Mouse (Mus musculus): ENCODE results near the gene Sdhc. TPM values are rescaled to one million over a fixed set of nuclear protein-coding genes. Genes with fewer than 3 reads are reported as not detected.
"Not testable (repeated sequence)": the region's sequence is repeated elsewhere in the genome, so short reads cannot be mapped to it uniquely, and the experiment has no call there.

Gene Sdhc
- polyA plus RNA-seq, 1 experiment from 2014 or later = 229 TPM

DNA sequence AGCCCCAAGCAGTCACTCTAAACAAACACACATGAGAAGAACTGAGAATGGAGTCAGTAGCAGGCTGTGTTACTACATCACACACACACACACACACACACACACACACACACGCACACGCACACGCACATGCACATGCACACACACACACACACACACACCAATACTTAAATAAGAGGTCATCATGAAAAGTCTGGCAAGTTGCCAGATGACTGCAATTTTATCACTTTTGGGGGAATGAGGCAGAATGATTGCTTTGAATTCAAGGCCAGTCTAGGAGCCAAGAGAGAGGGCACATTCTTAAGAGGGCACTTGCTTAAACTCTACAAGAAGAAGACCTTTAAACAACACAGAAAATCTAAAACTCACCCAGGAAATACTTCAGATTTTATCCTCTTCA is 12.1 kb upstream of the Sdhc start:
- Histone ChIP-seq H3K9me3 (no peaks in the 10 kb centered on the region), H3K4me2 (replicated peaks) (no peak overlapping the region), H3K27ac (replicated peaks) (no peak overlapping the region), H3K4me1 (peaks cover 7% of the 10 kb centered on the region), H3K4me3 (no peak overlapping the region), H3K27me3 (peaks cover 35% of the 10 kb centered on the region), H3K9ac (replicated peaks) (no peak overlapping the region), H3K36me3 (no peaks in the 10 kb centered on the region)
- 83% methylated on average over 3 of the region's 3 CpGs for WGBS
- no peak for ATAC-seq (ENCODE audit: low FRiP score, low read depth)

DNA sequence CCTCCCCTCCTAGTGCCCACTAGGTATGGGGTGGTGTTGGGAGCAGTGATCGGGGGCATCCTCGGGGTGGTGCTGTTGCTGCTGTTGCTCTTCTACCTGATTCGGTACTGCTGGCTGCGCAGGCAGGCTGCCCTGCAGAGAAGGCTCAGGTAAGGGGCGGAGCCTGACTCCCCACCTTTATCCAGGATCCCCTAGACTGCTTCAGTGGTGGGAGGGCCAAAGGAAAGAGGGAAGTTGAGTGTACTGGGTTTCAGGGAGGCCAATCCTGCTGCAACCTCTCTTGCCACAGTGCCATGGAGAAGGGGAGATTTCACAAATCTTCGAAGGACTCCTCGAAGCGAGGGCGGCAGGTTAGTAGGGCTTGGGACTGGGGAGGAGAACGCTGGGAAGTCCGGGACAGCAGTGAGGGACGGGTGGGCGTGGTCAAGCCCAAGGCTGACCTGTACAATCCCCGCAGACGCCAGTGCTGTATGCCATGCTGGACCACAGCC is 9.1 kb upstream of the Sdhc start:
- Histone ChIP-seq H3K36me3 (no peaks in the 10 kb centered on the region), H3K4me2 (replicated peaks) (peak overlapping the region; percentile 45), H3K4me3 (peak overlapping the region; percentile 23), H3K4me1 (peaks cover 7% of the 10 kb centered on the region), H3K27ac (replicated peaks) (no peak overlapping the region), H3K27me3 (peaks cover 50% of the 10 kb centered on the region), H3K9ac (replicated peaks) (no peak overlapping the region), H3K9me3 (no peaks in the 10 kb centered on the region)
- 7% methylated on average over 15 of the region's 15 CpGs for WGBS
- no peak for ATAC-seq (ENCODE audit: low FRiP score, low read depth)

DNA sequence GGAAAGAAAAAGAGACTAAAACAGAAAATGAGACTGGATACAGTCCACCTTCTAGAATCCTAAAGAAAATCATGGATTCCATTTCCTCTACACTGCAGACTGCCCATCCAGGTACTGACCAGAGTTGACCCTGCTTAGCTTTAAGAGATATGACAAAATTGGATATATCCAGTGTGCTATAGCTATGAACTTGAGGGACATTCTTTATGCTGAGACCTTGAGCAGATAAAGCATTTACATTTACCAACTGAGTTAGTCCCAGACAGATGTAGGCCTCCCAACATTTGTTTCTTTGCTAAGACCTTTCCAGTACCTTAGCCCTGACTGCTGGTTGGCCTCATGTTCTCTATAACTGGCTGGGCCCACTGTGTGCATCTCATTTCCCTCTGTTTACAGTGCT is 7.6 kb upstream of the Sdhc start:
- no peak for ATAC-seq (ENCODE audit: low FRiP score, low read depth)
- Histone ChIP-seq H3K27ac (replicated peaks) (no peak overlapping the region), H3K4me3 (no peak overlapping the region), H3K9ac (replicated peaks) (no peak overlapping the region), H3K36me3 (no peaks in the 10 kb centered on the region), H3K27me3 (peaks cover 50% of the 10 kb centered on the region), H3K4me1 (peaks cover 7% of the 10 kb centered on the region), H3K9me3 (no peaks in the 10 kb centered on the region), H3K4me2 (replicated peaks) (no peak overlapping the region)

DNA sequence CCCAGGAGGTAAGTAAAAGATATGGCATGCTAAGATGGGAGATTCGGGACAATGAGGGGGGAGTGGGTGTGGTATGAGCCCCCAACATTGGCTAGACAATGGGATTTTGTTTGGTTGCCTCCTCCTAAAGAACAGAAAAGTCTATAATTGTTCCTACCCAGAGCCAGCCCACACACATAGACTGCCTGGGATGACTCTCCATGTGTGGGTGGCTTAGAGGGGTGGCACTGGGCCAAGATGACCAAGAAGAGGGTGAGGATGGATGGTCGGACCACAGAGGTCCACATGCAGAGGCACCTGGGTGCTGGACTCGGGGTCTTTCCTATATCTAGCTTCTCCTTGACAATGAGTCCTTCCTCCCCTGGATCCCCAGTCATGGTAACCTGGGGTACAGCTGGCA is 6.2 kb upstream of the Sdhc start:
- Histone ChIP-seq H3K9me3 (no peaks in the 10 kb centered on the region), H3K27ac (replicated peaks) (no peak overlapping the region), H3K4me3 (no peak overlapping the region), H3K4me2 (replicated peaks) (no peak overlapping the region), H3K27me3 (peaks cover 56% of the 10 kb centered on the region), H3K4me1 (peaks cover 7% of the 10 kb centered on the region), H3K36me3 (no peaks in the 10 kb centered on the region), H3K9ac (replicated peaks) (no peak overlapping the region)
- 82% methylated on average over 3 of the region's 3 CpGs for whole genome bisulfite sequencing
- no peak for ATAC-seq (ENCODE audit: low FRiP score, low read depth)

DNA sequence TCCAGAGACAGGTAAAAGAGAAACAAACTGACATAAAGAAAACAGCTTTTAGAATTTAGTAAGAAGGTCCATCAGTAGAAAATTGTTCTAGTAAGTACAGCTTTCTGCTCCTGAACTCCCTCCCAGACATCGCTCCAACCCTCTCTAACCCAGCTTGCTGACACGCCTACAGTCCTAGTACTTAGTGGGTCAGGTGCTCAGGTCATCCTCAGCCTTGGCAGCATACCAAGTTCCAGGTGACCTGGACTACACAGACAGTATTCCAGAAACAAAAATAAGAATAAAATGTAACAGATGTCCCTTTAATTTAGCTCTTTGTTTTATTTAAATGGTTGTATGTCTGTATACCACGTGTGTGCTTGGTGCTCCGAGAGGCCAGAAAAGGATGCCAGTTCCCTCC is 1.6 kb upstream of the Sdhc start:
- Histone ChIP-seq H3K36me3 (no peaks in the 10 kb centered on the region), H3K4me3 (no peak overlapping the region), H3K27ac (replicated peaks) (no peak overlapping the region), H3K9ac (replicated peaks) (no peak overlapping the region), H3K9me3 (no peaks in the 10 kb centered on the region), H3K27me3 (peaks cover 22% of the 10 kb centered on the region; the same call in 1 of the 2 replicates), H3K4me2 (replicated peaks) (no peak overlapping the region), H3K4me1 (peaks cover 16% of the 10 kb centered on the region)
- 82% methylated on average over 4 of the region's 4 CpGs for WGBS
- no peak for ATAC-seq (ENCODE audit: low FRiP score, low read depth)

DNA sequence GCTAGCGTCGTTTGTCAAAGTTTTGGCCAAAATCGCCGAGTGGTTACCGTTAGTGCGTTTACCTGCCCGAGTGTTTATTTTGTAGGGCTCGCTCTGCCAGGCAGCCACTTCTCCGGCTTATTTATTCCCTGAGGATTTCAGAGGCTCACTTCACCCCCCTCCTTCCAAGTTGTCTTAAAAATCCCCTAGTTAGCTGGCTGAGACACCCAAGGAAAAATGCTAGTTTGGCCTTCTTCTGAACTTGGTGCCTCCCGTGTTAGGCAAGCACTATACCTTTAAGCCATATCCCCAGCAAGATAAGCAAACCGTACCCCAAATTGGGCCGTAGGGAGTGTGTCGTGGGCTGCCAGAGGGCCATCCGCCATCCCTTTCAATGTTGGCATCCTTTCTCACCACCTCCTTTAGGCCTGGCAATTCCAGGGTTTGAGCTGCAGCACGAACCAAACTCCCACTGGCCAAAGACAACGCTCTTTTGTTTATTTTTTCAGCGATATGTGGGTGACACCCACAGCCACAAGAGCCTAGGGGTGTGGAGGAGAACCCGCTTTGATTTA is 512 bp upstream of the Sdhc start:
- peaks cover 16% of the 10 kb centered on the region for H3K4me1 ChIP-seq
- ATAC-seq (ENCODE audit: low FRiP score, low read depth) = peak; percentile 35
- 7% methylated on average over 18 of the region's 18 CpGs for WGBS
- peak overlapping the region; percentile 84 for H3K9ac ChIP-seq (replicated peaks)
- H3K4me3 ChIP-seq = peak overlapping the region; percentile 94
- H3K27me3 ChIP-seq = peaks cover 12% of the 10 kb centered on the region; the same call in 1 of the 2 replicates
- H3K4me2 ChIP-seq (replicated peaks) = peak overlapping the region; percentile 70
- 0 out of 2 replicates have a peak, but pooled peaks cover 2% of the 10 kb centered on the region for H3K36me3 ChIP-seq
- H3K9me3 ChIP-seq = no peaks in the 10 kb centered on the region
- 0 out of 2 replicates have a peak overlapping the region, but pooled peaks have one; percentile 75 for H3K27ac ChIP-seq (replicated peaks)

DNA sequence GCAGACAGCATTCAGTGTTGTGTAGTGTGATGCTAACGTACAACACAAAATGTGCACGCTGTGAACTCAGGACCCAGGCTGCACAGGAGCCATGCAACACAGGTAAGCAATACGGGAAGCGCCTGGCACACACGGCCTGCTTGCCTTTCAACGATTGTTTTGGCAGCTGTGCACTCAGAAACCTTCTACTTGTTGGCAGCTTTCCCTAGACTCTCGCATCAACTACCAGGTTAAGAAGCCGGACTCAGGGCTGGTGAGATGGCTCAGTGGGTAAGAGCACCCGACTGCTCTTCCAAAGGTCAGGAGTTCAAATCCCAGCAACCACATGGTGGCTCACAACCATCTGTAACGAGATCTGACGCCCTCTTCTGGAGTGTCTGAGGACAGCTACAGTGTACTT is 7.4 kb downstream of the Sdhc start:
- not testable (repeated sequence) for ATAC-seq (ENCODE audit: low FRiP score, low read depth); H3K4me3 ChIP-seq; H3K9me3 ChIP-seq; H3K9ac ChIP-seq (replicated peaks); H3K4me2 ChIP-seq (replicated peaks); H3K27ac ChIP-seq (replicated peaks); H3K27me3 ChIP-seq; H3K4me1 ChIP-seq
- 83% methylated on average over 11 of the region's 11 CpGs for WGBS
- H3K36me3 ChIP-seq = peaks cover 66% of the 10 kb centered on the region

DNA sequence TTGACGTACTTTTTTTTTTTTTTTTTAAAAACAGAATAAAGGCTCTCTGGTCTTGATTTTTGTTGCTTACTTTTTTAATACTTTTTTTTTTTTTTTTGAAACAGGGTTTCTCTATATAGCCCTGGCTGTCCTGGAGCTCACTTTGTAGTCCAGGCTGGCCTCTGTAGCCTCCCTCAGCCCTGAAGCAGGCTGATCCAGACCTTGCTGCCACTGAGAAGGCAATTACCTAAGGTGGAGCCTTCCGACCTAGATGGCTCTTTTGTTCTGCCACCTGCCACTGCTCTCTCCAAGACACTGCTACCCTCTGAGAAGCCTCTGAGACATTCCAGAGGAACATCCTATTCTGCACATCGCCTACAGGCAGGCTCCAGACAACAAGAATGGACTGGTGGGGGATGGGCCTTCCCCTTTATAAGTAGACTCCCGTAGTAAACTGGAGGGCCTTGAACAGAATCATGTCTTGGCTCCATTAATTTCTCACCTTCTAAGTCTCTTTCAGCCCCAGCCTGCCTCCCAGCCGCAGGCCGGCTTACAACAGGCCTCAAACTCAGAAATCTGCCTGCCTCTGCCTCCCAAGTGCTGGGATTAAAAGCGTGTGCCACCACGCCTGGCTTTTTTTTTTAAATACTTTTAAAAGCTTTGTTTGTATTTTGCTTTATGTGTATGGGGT is 12.8 kb downstream of the Sdhc start:
- 91% methylated on average over 8 of the region's 8 CpGs for WGBS
- not testable (repeated sequence) for H3K27me3 ChIP-seq; H3K4me2 ChIP-seq (replicated peaks); H3K4me3 ChIP-seq; H3K9ac ChIP-seq (replicated peaks); H3K9me3 ChIP-seq; ATAC-seq (ENCODE audit: low FRiP score, low read depth); H3K4me1 ChIP-seq; H3K27ac ChIP-seq (replicated peaks)
- peaks cover 86% of the 10 kb centered on the region for H3K36me3 ChIP-seq

DNA sequence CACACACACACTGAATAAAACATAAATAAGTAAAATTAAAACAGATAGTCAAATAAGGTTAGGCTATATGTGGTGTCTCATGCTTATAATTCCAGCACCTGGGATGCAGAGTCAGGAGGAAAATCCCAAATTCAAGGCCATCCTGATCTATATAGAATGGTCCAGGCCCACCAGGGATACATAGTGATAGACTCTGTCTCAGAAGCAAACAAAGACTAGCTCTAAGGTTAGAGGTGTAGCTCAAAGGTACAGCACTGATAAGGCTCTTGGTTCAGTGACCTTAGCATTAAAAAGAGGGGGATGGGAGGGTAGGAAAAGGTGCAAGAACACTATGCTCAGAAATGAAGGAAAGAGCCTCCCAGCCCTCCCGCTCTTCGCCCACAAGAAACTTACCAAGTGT is 14.8 kb downstream of the Sdhc start:
- peaks cover 83% of the 10 kb centered on the region for H3K36me3 ChIP-seq
- no peaks in the 10 kb centered on the region for H3K4me1 ChIP-seq
- H3K27ac ChIP-seq (replicated peaks) = no peak overlapping the region
- H3K4me3 ChIP-seq = no peak overlapping the region
- H3K4me2 ChIP-seq (replicated peaks) = no peak overlapping the region
- H3K27me3 ChIP-seq = no peaks in the 10 kb centered on the region
- 97% methylated on average over 2 of the region's 2 CpGs for WGBS
- no peak for ATAC-seq (ENCODE audit: low FRiP score, low read depth)
- no peak overlapping the region for H3K9ac ChIP-seq (replicated peaks)
- H3K9me3 ChIP-seq = no peaks in the 10 kb centered on the region

DNA sequence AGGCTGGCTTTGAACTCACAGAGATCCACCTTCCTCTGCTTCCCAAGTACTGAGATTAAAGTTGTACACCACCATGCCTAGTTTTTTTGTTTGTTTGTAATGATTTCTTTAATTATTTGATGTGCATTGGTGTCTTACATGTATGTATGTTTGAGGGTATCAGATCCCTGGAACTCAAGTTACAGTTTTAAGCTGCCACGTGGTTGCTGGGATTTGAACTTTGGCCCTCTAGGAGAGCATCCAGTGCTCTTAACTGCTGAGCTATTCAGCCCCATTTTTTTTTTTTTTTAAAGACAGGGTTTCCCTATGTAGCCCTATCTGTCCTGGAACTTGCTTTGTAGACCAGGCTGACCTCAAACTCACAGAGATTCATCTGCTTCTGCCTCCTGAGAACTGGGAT is 19.4 kb downstream of the Sdhc start:
- Histone ChIP-seq H3K36me3 (peaks cover 75% of the 10 kb centered on the region), H3K4me3 (no peak overlapping the region), H3K4me2 (replicated peaks) (no peak overlapping the region), H3K9me3 (no peaks in the 10 kb centered on the region), H3K9ac (replicated peaks) (no peak overlapping the region), H3K4me1 (no peaks in the 10 kb centered on the region), H3K27ac (replicated peaks) (no peak overlapping the region), H3K27me3 (no peaks in the 10 kb centered on the region)
- no peak for ATAC-seq (ENCODE audit: low FRiP score, low read depth)
- WGBS = 80% methylated on average over 1 of the region's 1 CpGs

DNA sequence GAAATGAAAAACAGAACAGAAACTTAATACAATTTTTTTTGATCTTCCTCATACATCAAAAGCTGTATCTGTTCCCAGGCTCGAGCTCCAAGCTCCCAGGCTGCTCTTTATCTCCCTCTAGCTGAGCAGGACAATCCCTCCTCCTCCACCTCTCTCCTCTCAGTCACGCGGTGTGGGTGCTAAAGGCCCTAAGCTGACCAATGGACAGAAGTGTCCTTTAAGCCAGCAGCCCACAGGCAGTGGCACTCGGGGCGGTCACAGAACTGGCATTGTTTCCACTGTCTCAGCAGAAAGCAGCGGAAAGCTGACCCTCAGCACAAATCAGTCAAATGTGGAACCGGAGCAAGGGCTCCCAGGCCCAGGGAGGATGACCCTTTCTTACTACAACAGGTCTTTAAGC is 21.2 kb downstream of the Sdhc start:
- no peaks in the 10 kb centered on the region for H3K4me1 ChIP-seq
- H3K9ac ChIP-seq (replicated peaks) = no peak overlapping the region
- 66% methylated on average over 7 of the region's 7 CpGs for WGBS
- peaks cover 60% of the 10 kb centered on the region for H3K36me3 ChIP-seq
- no peak for ATAC-seq (ENCODE audit: low FRiP score, low read depth)
- H3K9me3 ChIP-seq = no peaks in the 10 kb centered on the region
- no peak overlapping the region for H3K4me3 ChIP-seq
- H3K4me2 ChIP-seq (replicated peaks) = no peak overlapping the region
- H3K27me3 ChIP-seq = no peaks in the 10 kb centered on the region
- H3K27ac ChIP-seq (replicated peaks) = no peak overlapping the region

DNA sequence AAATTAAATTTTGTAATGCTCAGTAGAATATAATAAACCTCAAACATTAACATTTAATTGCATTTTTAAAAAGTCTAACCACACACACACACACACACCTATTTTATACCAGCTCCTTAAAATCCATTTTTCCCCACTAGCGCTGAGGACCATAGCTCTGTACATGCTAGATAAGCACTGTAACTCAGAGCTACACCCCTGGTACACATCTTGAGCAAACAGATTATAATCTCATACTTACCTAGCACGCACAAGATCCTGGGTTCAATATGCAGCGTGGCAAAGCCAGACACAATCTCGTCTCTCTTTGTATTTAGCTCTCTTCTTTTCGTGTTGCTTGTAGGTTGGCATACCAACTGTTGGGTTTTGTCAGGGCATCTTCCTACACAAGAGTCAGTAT is 26.0 kb downstream of the Sdhc start:
- Histone ChIP-seq H3K4me1 (no peaks in the 10 kb centered on the region), H3K27ac (replicated peaks) (no peak overlapping the region), H3K9ac (replicated peaks) (no peak overlapping the region), H3K27me3 (no peaks in the 10 kb centered on the region), H3K4me3 (no peak overlapping the region), H3K4me2 (replicated peaks) (no peak overlapping the region), H3K36me3 (peaks cover 17% of the 10 kb centered on the region), H3K9me3 (no peaks in the 10 kb centered on the region)
- ATAC-seq (ENCODE audit: low FRiP score, low read depth) = no peak
- 95% methylated on average over 5 of the region's 5 CpGs for WGBS

Data from midbrain, embryonic 12.5 days (tissue).